Mouse (Mus musculus) hematopoietic multipotent progenitor cell, adult 10-12 weeks (in vitro differentiated cells): Measurements from ENCODE around the gene Gm4498. TPM values are rescaled to one million over a fixed set of nuclear protein-coding genes. Genes with fewer than 3 reads are reported as not detected.

Source experiments
- polyA plus RNA-seq: library from polyadenylated mRNA; stranded (reverse); fragments of >175 nt; gene quantifications from 2 replicates; pipeline ENCODE4 v1.2.3, GENCODE M21; 2012; ENCODE audit warnings: low replicate concordance

Gm4498 gene
- polyA plus RNA-seq: not detected in 2 replicates

GRCm38 (mm10) chr7:20233728-20234127 lies at the start of gene Gm4498:
Gene Gm4498 (minus strand): TSS chr7:20233828.

GRCm38 (mm10) chr7:20262734-20263133 lies 29.1 kb upstream of the Gm4498 start, which contains the start of gene Gm5890:
Gene Gm5890 (minus strand): TSS chr7:20262834.

GRCm38 (mm10) chr7:20205507-20205906 lies 28.1 kb downstream of the Gm4498 start, which contains the start of gene Gm6164:
Gene Gm6164 (minus strand): TSS chr7:20205607.

GRCm38 (mm10) chr7:20193410-20193809 lies 40.2 kb downstream of the Gm4498 start, which contains the start of gene Vmn1r95:
Gene Vmn1r95 (plus strand): TSS chr7:20193710.

Other genes with a start within 250 kb of the Gm4498 start
- gene Nlrp9b, start 242.4 kb downstream of the Gm4498 start, polyA plus RNA-seq: not detected in 2 replicates
- gene Vmn1r91, start 134.1 kb downstream of the Gm4498 start, polyA plus RNA-seq: not detected in 2 replicates
- gene Gm16442, start 111.2 kb downstream of the Gm4498 start, polyA plus RNA-seq: not detected in 2 replicates
- not detected in 2 replicates for gene Vmn1r93, start 94.7 kb downstream of the Gm4498 start, polyA plus RNA-seq
- not detected in 2 replicates for gene Vmn1r94, start 65.5 kb downstream of the Gm4498 start, polyA plus RNA-seq
- not detected in 2 replicates for gene Vmn1r95, start 40.1 kb downstream of the Gm4498 start, polyA plus RNA-seq
- gene Gm6164, start 28.2 kb downstream of the Gm4498 start, polyA plus RNA-seq: not detected in 2 replicates
- not detected in 2 replicates for gene Gm5890, start 29.0 kb upstream of the Gm4498 start, polyA plus RNA-seq
- gene Gm4133, start 100.2 kb upstream of the Gm4498 start, polyA plus RNA-seq: not detected in 2 replicates
- not detected in 2 replicates for gene Gm5728, start 141.6 kb upstream of the Gm4498 start, polyA plus RNA-seq
- not detected in 2 replicates for gene Vmn1r100, start 184.1 kb upstream of the Gm4498 start, polyA plus RNA-seq
- not detected in 2 replicates for gene Vmn1r101, start 208.8 kb upstream of the Gm4498 start, polyA plus RNA-seq
- gene Gm10670, start 241.1 kb upstream of the Gm4498 start, polyA plus RNA-seq: not detected in 2 replicates